Mouse (Mus musculus) monocyte, adult 59 days (primary cell): Measurements from ENCODE around the gene Ppp4r2. TPM values are rescaled to one million over a fixed set of nuclear protein-coding genes. Genes with fewer than 3 reads are reported as not detected.

Experiments
- total RNA-seq, 2 experiments: library from RNA; stranded (reverse); gene quantifications; one replicate each; pipeline ENCODE4 v1.2.4; 2023

The Ppp4r2 gene
- total RNA-seq: 10 to 100 TPM; 72.7 to 89.8 TPM

DNA sequence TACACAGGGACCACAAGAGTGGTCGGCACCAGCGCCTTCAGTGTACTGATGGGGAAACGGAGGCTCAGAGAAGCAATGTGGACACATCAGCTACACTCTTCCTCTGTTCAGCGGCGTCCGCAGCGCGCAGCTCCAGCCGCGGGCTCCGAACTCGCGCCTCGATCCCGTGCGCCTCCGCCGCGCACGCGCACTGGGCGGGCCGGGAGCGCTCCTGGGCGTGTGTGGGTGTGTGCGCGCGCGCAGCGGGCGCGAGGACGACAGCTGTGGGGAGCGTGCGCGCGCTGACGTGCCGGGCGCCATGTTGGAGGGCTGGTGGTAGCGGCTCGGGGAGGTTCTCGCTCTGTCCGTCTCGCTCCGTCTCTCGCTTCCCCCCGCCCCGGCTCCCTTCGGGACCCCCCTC lies at the start of gene Ppp4r2:
TSS of gene Ppp4r2 (plus strand) at position 268 of the 400 bp plus-strand sequence.

Other genes with a start within 250 kb of the Ppp4r2 start
- gene Shq1, start 162.5 kb upstream of the Ppp4r2 start, total RNA-seq: 1 to 10 TPM; 5.8 to 7.0 TPM
- gene Gxylt2, start 128.9 kb upstream of the Ppp4r2 start, total RNA-seq: not detected